Mouse (Mus musculus): ENCODE data around the gene Adra1d. TPM values are rescaled to one million over a fixed set of nuclear protein-coding genes. Genes with fewer than 3 reads are reported as not detected.

Adra1d gene
- polyA plus RNA-seq, 1 experiment, result not detected

DNA sequence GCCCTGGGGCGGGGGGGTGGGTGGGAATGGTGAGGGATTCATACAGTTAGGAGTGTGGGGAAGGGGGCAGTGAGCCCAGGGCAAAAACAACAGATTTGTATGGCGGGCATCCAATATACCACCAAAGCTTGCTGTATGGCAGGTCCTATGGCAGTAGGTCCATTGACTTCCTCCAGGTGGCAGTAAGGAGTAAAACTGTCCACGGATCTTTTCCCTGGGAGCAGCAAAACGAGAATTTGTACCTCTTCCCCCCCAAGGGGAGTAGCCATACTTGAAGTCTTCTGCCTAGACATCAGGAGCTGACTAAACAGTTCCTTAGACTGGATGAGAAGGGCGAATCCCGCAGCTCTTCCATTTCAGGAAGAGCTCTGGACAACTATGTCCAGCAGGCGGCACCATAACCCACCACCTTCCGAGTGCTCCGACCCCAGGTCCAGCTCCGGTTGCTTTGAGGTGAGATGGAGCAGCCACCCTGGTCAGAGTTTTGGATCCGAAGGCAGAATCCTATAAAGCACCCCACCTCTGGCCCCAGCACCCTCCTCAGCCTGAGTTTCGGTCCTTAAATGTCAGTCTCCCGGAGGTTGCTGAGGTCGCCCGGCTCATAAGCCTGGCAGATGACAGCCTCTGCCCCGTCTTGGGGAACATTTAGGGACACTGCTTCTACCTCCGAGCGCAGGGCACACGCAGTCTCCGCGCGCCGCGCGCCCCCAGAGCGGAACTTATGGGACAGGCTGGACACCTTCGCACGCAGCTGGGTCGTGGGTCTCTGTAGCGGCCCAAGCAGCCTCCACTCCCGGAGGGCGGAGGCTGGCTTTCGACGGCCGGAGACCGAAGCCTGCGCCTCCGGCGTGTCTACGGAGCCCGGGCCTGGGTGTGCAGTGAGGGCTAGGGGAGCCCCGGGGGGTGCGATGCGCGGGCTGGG lies 16.4 kb downstream of the Adra1d start:
- H3K27me3 ChIP-seq (ENCODE audit: control insufficient read depth), result peaks cover 73% of the 10 kb centered on the region
- TF ChIP-seq GATA1 (IDR thresholded peaks at IDR 0.05; ENCODE audit: low read length) (no peak), TAL1 (IDR thresholded peaks at IDR 0.05; ENCODE audit: low read length) (no peak)

DNA sequence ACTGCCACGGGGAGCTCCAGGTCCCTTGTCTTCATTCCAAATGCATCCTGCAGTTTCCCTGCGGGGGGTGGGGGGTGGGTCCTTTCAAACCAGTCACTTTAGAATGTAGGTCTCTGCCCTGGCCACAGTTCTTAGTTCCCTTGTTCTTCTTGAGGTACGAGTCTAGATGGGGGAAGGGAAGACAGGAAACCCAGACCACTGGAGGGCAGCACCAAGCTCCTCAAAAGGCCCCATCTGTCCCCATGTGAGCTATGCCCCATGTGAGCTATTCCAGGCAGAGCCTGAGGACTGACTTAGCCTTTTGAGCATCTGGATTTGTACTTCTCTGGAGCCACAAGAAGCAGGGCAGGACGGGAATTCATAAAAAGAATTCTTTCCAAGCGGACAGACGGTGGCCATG lies 19.6 kb downstream of the Adra1d start:
- no peak overlapping the region for H3K4me3 ChIP-seq (replicated peaks)
- TF ChIP-seq GATA1 (IDR thresholded peaks at IDR 0.05; ENCODE audit: low read length), result no peak
- TF ChIP-seq TAL1 (IDR thresholded peaks at IDR 0.05; ENCODE audit: low read length), result no peak
- H3K36me3 ChIP-seq (ENCODE audit: control insufficient read depth), result no peaks in the 10 kb centered on the region
- H3K4me1 ChIP-seq (ENCODE audit: control insufficient read depth), result peaks cover 6% of the 10 kb centered on the region
- H3K27me3 ChIP-seq (ENCODE audit: control insufficient read depth), result peaks cover 50% of the 10 kb centered on the region
- peaks cover 2% of the 10 kb centered on the region; the same call in 1 of the 2 replicates for H3K9me3 ChIP-seq (ENCODE audit: control insufficient read depth, low read length)

More for the DNA sequence above, 16.4 kb downstream of the Adra1d start:
- H3K36me3 ChIP-seq (ENCODE audit: control insufficient read depth), result no peaks in the 10 kb centered on the region
- H3K9me3 ChIP-seq (ENCODE audit: control insufficient read depth, low read length), result peaks cover 2% of the 10 kb centered on the region; the same call in 1 of the 2 replicates
- no peak overlapping the region for H3K4me3 ChIP-seq (replicated peaks)
- H3K4me1 ChIP-seq (ENCODE audit: control insufficient read depth), result peaks cover 6% of the 10 kb centered on the region

DNA sequence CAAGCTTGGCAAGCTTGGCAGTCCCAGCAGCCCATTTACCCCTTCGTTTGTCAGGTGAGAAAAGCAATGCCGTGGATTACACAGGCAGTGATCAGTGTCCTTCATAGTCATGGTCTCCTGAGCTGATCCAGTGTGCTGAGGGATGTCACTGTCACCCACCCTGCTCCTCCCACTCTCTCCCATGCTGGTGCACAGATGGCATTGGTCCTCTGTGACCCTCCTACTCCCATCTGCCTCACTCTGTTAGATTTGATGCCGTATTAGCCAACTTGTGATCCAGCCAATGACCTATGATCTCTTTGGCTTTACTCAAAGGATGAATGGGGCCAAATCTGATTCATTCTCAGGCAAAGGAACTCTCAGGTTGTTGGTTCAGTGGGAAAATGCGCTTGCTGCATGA lies 20.4 kb downstream of the Adra1d start:
- peaks cover 42% of the 10 kb centered on the region for H3K27me3 ChIP-seq (ENCODE audit: control insufficient read depth)
- TF ChIP-seq GATA1 (IDR thresholded peaks at IDR 0.05; ENCODE audit: low read length), result no peak
- no peak for TF ChIP-seq TAL1 (IDR thresholded peaks at IDR 0.05; ENCODE audit: low read length)
- H3K4me1 ChIP-seq (ENCODE audit: control insufficient read depth), result peaks cover 6% of the 10 kb centered on the region
- no peak overlapping the region for H3K4me3 ChIP-seq (replicated peaks)
- no peaks in the 10 kb centered on the region for H3K36me3 ChIP-seq (ENCODE audit: control insufficient read depth)
- peaks cover 2% of the 10 kb centered on the region; the same call in 1 of the 2 replicates for H3K9me3 ChIP-seq (ENCODE audit: control insufficient read depth, low read length)

DNA sequence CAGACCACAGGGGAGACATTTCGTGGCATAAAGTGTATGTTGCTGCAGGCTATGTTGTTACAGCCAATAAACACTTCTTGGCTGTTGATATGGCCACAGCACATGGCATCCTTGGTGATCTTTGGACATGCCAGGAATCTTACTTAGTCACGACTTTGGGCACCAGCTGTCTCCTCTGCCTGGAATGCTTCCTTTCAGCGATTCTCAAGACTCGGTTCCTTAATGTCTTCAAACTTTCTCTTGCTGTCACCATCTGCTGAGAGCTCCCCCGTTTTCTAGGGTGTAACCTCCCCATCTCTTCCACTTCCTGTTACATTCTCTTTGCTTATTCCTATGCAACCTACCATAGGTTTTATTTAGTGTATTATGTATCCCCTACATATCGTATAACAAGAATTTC lies 22.3 kb downstream of the Adra1d start:
- TF ChIP-seq GATA1 (IDR thresholded peaks at IDR 0.05; ENCODE audit: low read length) (no peak), TAL1 (IDR thresholded peaks at IDR 0.05; ENCODE audit: low read length) (no peak)

DNA sequence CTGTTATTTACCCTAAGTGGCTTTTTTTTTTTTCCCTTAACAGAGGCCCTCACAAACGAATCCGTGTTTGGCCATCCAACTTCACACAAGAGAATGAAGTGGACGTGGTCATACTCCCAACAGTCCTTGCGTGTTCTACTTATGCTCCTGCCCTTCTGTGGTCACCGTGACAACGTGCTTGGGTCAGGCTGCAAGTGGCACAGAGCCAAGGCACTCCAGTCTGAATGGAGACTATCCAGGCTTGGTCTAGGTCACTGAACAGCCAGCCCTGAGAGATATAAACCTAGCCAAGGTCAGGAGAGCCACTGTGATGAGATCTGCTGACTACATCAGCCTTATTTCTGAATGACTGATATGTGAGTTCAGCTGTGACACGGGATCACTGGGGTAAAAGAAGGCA lies 23.7 kb downstream of the Adra1d start:
- Histone ChIP-seq H3K9me3 (ENCODE audit: control insufficient read depth, low read length) (no peaks in the 10 kb centered on the region), H3K4me1 (ENCODE audit: control insufficient read depth) (no peaks in the 10 kb centered on the region), H3K36me3 (ENCODE audit: control insufficient read depth) (no peaks in the 10 kb centered on the region), H3K27me3 (ENCODE audit: control insufficient read depth) (peaks cover 14% of the 10 kb centered on the region), H3K4me3 (replicated peaks) (no peak overlapping the region)
- TF ChIP-seq GATA1 (IDR thresholded peaks at IDR 0.05; ENCODE audit: low read length), result no peak

More for the DNA sequence above, 22.3 kb downstream of the Adra1d start:
- Histone ChIP-seq H3K27me3 (ENCODE audit: control insufficient read depth) (peaks cover 27% of the 10 kb centered on the region), H3K36me3 (ENCODE audit: control insufficient read depth) (no peaks in the 10 kb centered on the region), H3K4me3 (replicated peaks) (no peak overlapping the region), H3K4me1 (ENCODE audit: control insufficient read depth) (no peaks in the 10 kb centered on the region), H3K9me3 (ENCODE audit: control insufficient read depth, low read length) (no peaks in the 10 kb centered on the region)

DNA sequence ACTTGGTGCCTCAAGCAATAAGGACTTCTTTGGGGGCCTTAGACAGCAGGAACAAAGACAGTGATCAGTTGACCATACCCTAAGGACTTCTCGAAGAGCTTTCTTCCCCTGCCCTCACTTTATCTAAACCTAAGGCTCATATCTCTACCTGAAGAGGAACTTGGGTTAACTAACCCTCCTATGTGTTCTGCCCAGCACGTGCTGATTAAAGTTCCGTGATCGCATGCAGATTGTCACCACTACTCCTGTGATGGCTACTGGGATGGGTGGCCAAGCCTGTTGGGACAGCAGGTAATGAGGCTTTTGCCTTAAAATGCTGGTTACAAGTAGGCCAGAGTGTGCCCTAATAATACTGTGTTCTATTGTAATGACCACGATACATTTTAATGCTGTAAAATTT lies 26.9 kb downstream of the Adra1d start:
- H3K9me3 ChIP-seq (ENCODE audit: control insufficient read depth, low read length), result no peaks in the 10 kb centered on the region
- H3K4me1 ChIP-seq (ENCODE audit: control insufficient read depth), result peaks cover 3% of the 10 kb centered on the region
- H3K36me3 ChIP-seq (ENCODE audit: control insufficient read depth), result no peaks in the 10 kb centered on the region
- H3K4me3 ChIP-seq (replicated peaks), result no peak overlapping the region
- TF ChIP-seq TAL1 (IDR thresholded peaks at IDR 0.05; ENCODE audit: low read length) (no peak), GATA1 (IDR thresholded peaks at IDR 0.05; ENCODE audit: low read length) (no peak)
- peaks cover 4% of the 10 kb centered on the region; the same call in 1 of the 2 replicates for H3K27me3 ChIP-seq (ENCODE audit: control insufficient read depth)

DNA sequence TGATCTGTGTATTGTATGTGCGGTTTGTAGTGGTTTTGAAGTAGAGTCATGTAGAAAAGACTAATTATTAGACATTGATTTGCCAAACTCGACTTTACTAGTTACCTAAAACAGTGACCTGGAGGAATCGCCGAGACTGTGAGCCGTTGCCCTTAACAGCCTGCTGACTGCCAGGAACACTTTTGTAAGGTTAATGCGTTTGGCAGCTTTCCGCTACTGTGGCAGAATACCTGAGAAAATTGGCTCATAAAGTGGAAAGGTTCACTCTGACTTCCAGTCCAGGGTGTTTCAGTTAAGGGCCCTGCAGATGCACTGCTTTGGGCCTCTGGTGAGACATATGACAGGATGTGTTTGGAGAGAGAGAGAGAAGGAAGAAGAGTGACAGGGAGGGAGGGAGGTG lies 30.8 kb downstream of the Adra1d start:
- Histone ChIP-seq H3K9me3 (ENCODE audit: control insufficient read depth, low read length) (no peaks in the 10 kb centered on the region), H3K27me3 (ENCODE audit: control insufficient read depth) (peaks cover 6% of the 10 kb centered on the region), H3K4me3 (replicated peaks) (no peak overlapping the region), H3K36me3 (ENCODE audit: control insufficient read depth) (peaks cover 23% of the 10 kb centered on the region), H3K4me1 (ENCODE audit: control insufficient read depth) (peaks cover 6% of the 10 kb centered on the region)
- TF ChIP-seq TAL1 (IDR thresholded peaks at IDR 0.05; ENCODE audit: low read length) (no peak), GATA1 (IDR thresholded peaks at IDR 0.05; ENCODE audit: low read length) (no peak)

DNA sequence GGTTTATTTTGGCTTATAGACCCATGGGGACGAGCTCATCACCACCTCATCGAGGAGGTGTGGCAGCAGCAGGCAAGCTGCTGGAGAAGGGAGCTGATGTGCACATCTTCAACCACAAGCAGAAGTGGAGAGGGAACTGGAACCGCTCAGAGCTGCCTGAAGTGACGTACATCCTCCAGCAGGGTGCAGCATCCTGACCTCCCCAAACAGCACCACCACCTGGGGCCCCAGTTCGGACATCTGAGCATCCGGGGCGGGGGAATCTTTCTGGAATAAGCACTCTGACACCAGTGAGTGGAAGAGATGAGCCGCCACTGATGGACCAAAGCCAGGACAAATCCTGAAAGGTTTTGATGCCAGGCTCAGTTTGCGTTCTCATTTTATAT lies 31.5 kb downstream of the Adra1d start:
- H3K36me3 ChIP-seq (ENCODE audit: control insufficient read depth), result peaks cover 30% of the 10 kb centered on the region
- no peak overlapping the region for H3K4me3 ChIP-seq (replicated peaks)
- H3K27me3 ChIP-seq (ENCODE audit: control insufficient read depth), result peaks cover 6% of the 10 kb centered on the region
- H3K9me3 ChIP-seq (ENCODE audit: control insufficient read depth, low read length), result no peaks in the 10 kb centered on the region
- TF ChIP-seq GATA1 (IDR thresholded peaks at IDR 0.05; ENCODE audit: low read length) (no peak), TAL1 (IDR thresholded peaks at IDR 0.05; ENCODE audit: low read length) (no peak)
- peaks cover 6% of the 10 kb centered on the region for H3K4me1 ChIP-seq (ENCODE audit: control insufficient read depth)

DNA sequence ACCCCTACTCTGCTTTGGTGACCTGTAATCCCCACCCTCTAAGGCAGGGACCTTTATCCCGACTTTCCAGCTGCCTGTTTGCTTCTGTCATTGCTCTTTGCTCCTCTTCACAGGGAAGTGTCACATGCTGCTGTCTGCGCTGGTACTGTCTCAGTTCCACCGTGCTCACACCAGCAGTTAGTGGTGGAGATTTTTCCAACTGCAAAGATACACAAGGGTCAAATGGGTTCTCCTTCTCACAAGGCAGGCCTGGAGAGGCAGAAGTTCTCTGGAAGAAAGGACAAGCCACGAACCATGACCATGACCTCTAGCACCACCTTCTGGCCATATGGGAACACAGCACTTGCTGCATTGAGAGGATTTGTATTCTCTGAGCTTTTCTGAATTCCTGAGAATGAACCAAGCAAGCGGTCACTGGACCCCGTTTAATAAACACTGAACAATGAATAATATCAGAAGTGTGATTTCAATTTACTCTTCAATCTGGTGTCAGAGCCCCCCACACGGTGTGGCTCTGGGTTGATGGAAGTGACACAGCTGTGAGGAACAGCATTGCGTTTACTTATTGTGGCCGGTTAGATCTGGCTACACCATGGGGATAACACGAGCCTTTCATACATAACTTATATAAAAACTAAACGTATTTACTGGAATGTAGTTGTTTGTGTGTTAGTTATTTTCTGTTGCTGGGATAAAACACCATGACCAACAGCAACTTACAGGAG lies 32.0 kb downstream of the Adra1d start:
- Histone ChIP-seq H3K36me3 (ENCODE audit: control insufficient read depth) (peaks cover 35% of the 10 kb centered on the region), H3K9me3 (ENCODE audit: control insufficient read depth, low read length) (no peaks in the 10 kb centered on the region), H3K4me3 (replicated peaks) (no peak overlapping the region), H3K27me3 (ENCODE audit: control insufficient read depth) (peaks cover 4% of the 10 kb centered on the region; the same call in 1 of the 2 replicates), H3K4me1 (ENCODE audit: control insufficient read depth) (peaks cover 6% of the 10 kb centered on the region)
- no peak for TF ChIP-seq GATA1 (IDR thresholded peaks at IDR 0.05; ENCODE audit: low read length)
- TF ChIP-seq TAL1 (IDR thresholded peaks at IDR 0.05; ENCODE audit: low read length), result no peak

All from erythroblast, embryonic 14.5 days (primary cell).